Mouse (Mus musculus) left cerebral cortex, postnatal 14 days (tissue): ENCODE measurements around the gene Ccdc39. TPM values are rescaled to one million over a fixed set of nuclear protein-coding genes. Genes with fewer than 3 reads are reported as not detected.

ENCODE experiments used
- DNase-seq, 2 experiments: peaks; one replicate each; pipeline ENCODE4 v3.0.0; 2021 to 2022; ENCODE audit warnings: low spot score in 2 of 2, mixed read lengths in 1 of 2
- intact Hi-C: fragments of 180-260 bp; cut with DNase I; formaldehyde crosslinking; loops from one replicate; pipeline ENCODE4 v1.15.1; 2025
- total RNA-seq, 2 experiments: library from RNA; stranded (reverse); gene quantifications; 2 replicates each; pipeline ENCODE4 v1.2.3; 2021

The Ccdc39 gene
- total RNA-seq, 2 experiments from 2014 or later, result 31.0 to 33.6 TPM

DNA sequence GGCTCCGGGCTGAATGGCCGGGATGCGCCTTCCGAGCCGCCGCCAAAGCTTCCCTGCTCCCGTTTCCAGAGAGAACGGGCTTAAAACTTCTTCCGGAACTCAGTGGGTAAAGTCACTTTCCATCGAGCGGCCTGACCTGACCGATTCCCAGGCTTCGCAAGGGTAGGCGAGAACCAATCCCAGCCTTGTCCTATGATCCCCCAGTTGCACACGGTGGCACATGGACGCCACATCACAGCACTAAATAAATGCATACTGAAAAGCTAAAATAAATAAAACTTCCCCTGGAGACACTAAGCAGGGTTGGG lies 43.6 kb downstream of the Ccdc39 start:
- DNase-seq, result no peak
- intact Hi-C loops, result loop anchor here (5.0 kb wide), 1 partner anchor 1063 kb away; the partner anchor contains the start of genes Mrpl47 and Ndufb5

- peak; percentile 94 to 98 for DNase-seq
- intact Hi-C loops, result loop anchor here (5.0 to 10.0 kb wide), 3 partner anchors 495 to 1063 kb away; partner anchors contain the start of genes Mrpl47 and Ndufb5
These were observed 44.2 kb downstream of the Ccdc39 start, which contains the start of gene Ttc14 for GRCm38 (mm10) chr3:33799617-33800512. Ttc14 (plus strand) TSS chr3:33799832.

DNA sequence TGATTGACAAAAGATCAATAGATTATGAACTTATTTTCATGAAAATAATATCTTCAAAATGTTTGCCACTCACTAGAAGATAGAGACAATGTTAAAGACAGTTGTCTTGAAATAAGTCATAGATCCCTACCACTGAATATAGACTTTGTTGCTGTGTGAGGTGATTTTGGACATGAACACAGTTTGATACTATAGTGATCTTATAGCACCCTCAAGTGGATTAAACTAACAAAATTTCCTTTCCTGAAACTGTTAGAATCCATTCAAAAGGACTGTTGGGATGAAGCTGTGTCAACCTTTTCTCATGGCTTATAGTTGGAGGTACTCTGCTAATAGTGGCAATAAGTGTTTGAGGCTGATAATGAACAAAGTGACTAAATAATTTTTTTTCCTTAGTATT lies 53.1 kb downstream of the Ccdc39 start:
- peak in 1 of 2 experiments; percentile 60 for DNase-seq
- intact Hi-C loops, result loop anchor here (2.0 to 10.0 kb wide), 3 partner anchors 486 to 880 kb away; no protein-coding TSS in a partner anchor

Other genes with a start within 250 kb of the Ccdc39 start
- 10 to 100 TPM; 71.9 to 78.0 TPM for gene Ttc14, start 44.5 kb downstream of the Ccdc39 start, total RNA-seq
- 10 to 100 TPM; 64.5 to 66.0 TPM for gene Fxr1, start 175.6 kb upstream of the Ccdc39 start, total RNA-seq
- gene Dnajc19, start 237.0 kb upstream of the Ccdc39 start, total RNA-seq, result 10 to 100 TPM; 50.9 to 59.4 TPM